In the genomic region with DNA sequence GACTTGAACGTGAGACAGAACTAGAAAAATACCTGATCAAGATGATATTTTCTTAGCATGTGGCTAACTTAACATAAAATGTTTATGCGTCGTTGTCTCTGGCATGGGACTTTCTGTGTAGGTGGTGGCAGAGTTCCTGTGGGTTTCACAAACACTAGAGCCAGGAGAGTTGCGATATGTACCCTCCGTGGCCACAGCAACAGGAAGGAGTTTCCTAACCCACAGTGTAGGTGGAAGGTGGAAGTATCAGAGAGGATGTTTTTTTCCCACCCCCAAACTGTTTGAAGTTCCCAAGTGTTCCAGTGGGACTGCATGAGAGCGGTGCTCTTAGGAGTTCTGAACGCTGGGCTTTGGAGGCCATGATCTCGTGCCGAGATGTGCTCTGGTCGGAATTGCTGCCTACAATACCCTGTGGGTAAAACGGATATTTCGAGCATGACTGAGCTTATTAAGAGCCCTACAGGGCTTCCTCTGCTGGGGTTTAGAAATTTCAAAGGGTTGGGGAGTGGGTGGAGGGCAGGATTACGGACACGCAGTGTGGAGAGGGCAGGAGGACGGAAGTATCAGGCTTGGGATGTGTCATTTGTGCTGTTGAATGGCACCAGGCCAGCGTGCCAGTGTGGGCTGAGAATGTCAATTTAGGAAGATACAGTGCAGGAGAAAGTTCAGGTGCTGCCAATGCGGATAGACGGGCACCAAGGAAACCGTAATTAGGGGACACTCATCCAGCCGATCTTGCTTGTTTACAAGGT, we compare ENCODE assay signal across 10 mouse cellular contexts.
A peak's percentile ranks its signal among the peaks of the same experiment; 100 is the strongest.
DNase-seq lines count a peak whose midpoint lies in the region; ATAC-seq lines count a peak whose summit lies in the region.
"Had no signal": no experiment of that assay in that cellular context is flagged by ENCODE, and none has a peak within 500 bp of the region (broad histone marks: within the 10 kb centered on the region; RNA-seq: fewer than 3 reads in every experiment).

No protein-coding gene starts in this region.

- no peaks in the 10 kb centered on the region for H3K27me3 ChIP-seq in heart, embryonic 16.5 days (ENCODE audit: control insufficient read depth, insufficient read depth, low read length)
- H3K27me3 ChIP-seq in embryonic facial prominence, embryonic 15.5 days = no peaks in the 10 kb centered on the region
- no peaks in the 10 kb centered on the region for H3K27me3 ChIP-seq in limb, embryonic 15.5 days

- no peaks in the 10 kb centered on the region for H3K9me3 ChIP-seq in heart, embryonic 16.5 days (replicated peaks; ENCODE audit: control insufficient read depth, low read length)
- no peaks in the 10 kb centered on the region for H3K9me3 ChIP-seq in embryonic facial prominence, embryonic 15.5 days (replicated peaks)
- H3K9me3 ChIP-seq in limb, embryonic 15.5 days = no peaks in the 10 kb centered on the region

- H3K36me3 ChIP-seq in heart, embryonic 16.5 days (ENCODE audit: control insufficient read depth, insufficient read depth) = no peaks in the 10 kb centered on the region
- H3K36me3 ChIP-seq in embryonic facial prominence, embryonic 15.5 days = no peaks in the 10 kb centered on the region
- no peaks in the 10 kb centered on the region for H3K36me3 ChIP-seq in limb, embryonic 15.5 days

- no peak overlapping the region for H3K4me3 ChIP-seq in heart, embryonic 16.5 days (ENCODE audit: low read length)
- no peak overlapping the region for H3K4me3 ChIP-seq in embryonic facial prominence, embryonic 15.5 days (replicated peaks)
- no peak overlapping the region for H3K4me3 ChIP-seq in limb, embryonic 15.5 days

- H3K27ac ChIP-seq in heart, embryonic 16.5 days (ENCODE audit: low read length) = 0 out of 2 replicates have a peak overlapping the region, but pooled peaks have one; percentile 10
- H3K27ac ChIP-seq in embryonic facial prominence, embryonic 15.5 days (replicated peaks) = peak overlapping the region; percentile 39
- H3K27ac ChIP-seq in limb, embryonic 15.5 days = 0 out of 2 replicates have a peak overlapping the region, but pooled peaks have one; percentile 9

- no peak for ATAC-seq in heart, embryonic 16.5 days (replicated peaks; ENCODE audit: extremely low read depth, insufficient read depth, low FRiP score)
- ATAC-seq in embryonic facial prominence, embryonic 15.5 days (ENCODE audit: insufficient number of reproducible peaks, low FRiP score, low TSS enrichment, low read depth) = peak; percentile 41
- ATAC-seq in limb, embryonic 15.5 days (ENCODE audit: insufficient number of reproducible peaks, low FRiP score, low TSS enrichment, low read depth) = no peak

- H3K4me1 ChIP-seq in heart, embryonic 16.5 days (ENCODE audit: control insufficient read depth, insufficient read depth, low read length) = peaks cover 59% of the 10 kb centered on the region
- H3K4me1 ChIP-seq in embryonic facial prominence, embryonic 15.5 days = peaks cover 44% of the 10 kb centered on the region
- H3K4me1 ChIP-seq in limb, embryonic 15.5 days = peaks cover 30% of the 10 kb centered on the region

- peak overlapping the region; percentile 26; the same call in 1 of the 2 replicates for H3K9ac ChIP-seq in heart, embryonic 16.5 days (ENCODE audit: low read length)
- no peak overlapping the region for H3K9ac ChIP-seq in embryonic facial prominence, embryonic 15.5 days
- no peak overlapping the region for H3K9ac ChIP-seq in limb, embryonic 15.5 days

- H3K4me2 ChIP-seq in heart, embryonic 16.5 days (ENCODE audit: low read depth, low read length) = no peak overlapping the region
- no peak overlapping the region for H3K4me2 ChIP-seq in embryonic facial prominence, embryonic 15.5 days (replicated peaks)
- H3K4me2 ChIP-seq in limb, embryonic 15.5 days = no peak overlapping the region

- WGBS in heart, embryonic 16.5 days = 70% methylated on average over 20 of the region's 20 CpGs
- WGBS in embryonic facial prominence, embryonic 15.5 days = 42% methylated on average over 20 of the region's 20 CpGs
- 51% methylated on average over 20 of the region's 20 CpGs for WGBS in limb, embryonic 15.5 days

- no peak for DNase-seq in heart, adult 18-20 months
- peak; percentile 45 for DNase-seq in CD4-positive helper T cell, adult 2 months (ENCODE audit: low read depth, low spot score)
- DNase-seq in layer of hippocampus, adult 9-10 months (ENCODE audit: low spot score) = no peak
- DNase-seq in urinary bladder, postnatal 4 days (ENCODE audit: low spot score in 2 of 2) = no peak
- no peak for DNase-seq in left cerebral cortex, adult 11 months (ENCODE audit: low spot score)
- DNase-seq: kidney, postnatal 10 days; thymus, postnatal 25 days had no signal
